Mouse (Mus musculus) heart, embryonic 13.5 days (tissue): ENCODE measurements around the gene Atp6v0a1. TPM values are rescaled to one million over a fixed set of nuclear protein-coding genes. Genes with fewer than 3 reads are reported as not detected.

Experiments
- ATAC-seq: fragments of 200-750 bp; cut with Nextera tagmentation; 2 replicates; pipeline ENCODE4 v1.8.0; 2017; ENCODE audit warnings: moderate TSS enrichment; ENCODE audit not compliant: insufficient number of reproducible peaks, low FRiP score, low TSS enrichment; ENCODE audit errors: extremely low read depth
- H3K27ac ChIP-seq: fragments of 300-500 bp; sonication (generic); replicated peaks from 2 replicates; pipeline ENCODE4 v1.5.1; 2015; ENCODE audit warnings: moderate library complexity, mild to moderate bottlenecking, inconsistent platforms
- H3K27me3 ChIP-seq: fragments of 300-500 bp; sonication (generic); replicated peaks from 2 replicates; pipeline ENCODE4 v1.6.1; 2015; ENCODE audit warnings: mild to moderate bottlenecking, inconsistent platforms
- H3K36me3 ChIP-seq: fragments of 300-500 bp; sonication (generic); 2 replicates; pipeline ENCODE4 v1.6.1; 2015; ENCODE audit warnings: mild to moderate bottlenecking, inconsistent platforms
- H3K4me1 ChIP-seq: fragments of 300-500 bp; sonication (generic); 2 replicates; pipeline ENCODE4 v1.6.1; 2015; ENCODE audit warnings: inconsistent platforms
- H3K4me2 ChIP-seq: fragments of 300-500 bp; sonication (generic); 2 replicates; pipeline ENCODE4 v1.6.1; 2015; ENCODE audit warnings: inconsistent platforms, mild to moderate bottlenecking, moderate library complexity
- H3K4me3 ChIP-seq: fragments of 300-500 bp; sonication (generic); 2 replicates; pipeline ENCODE4 v1.5.1; 2015; ENCODE audit warnings: moderate library complexity, mild to moderate bottlenecking, inconsistent platforms
- H3K9ac ChIP-seq: fragments of 300-500 bp; sonication (generic); 2 replicates; pipeline ENCODE4 v1.6.1; 2015; ENCODE audit warnings: inconsistent platforms, mild to moderate bottlenecking, moderate library complexity
- H3K9me3 ChIP-seq: fragments of 300-500 bp; sonication (generic); 2 replicates; pipeline ENCODE4 v1.6.1; 2016; ENCODE audit warnings: inconsistent platforms
- WGBS: fragments of 180-500 bp; shearing (Covaris S2); methylation state at CpG from one replicate; pipeline ENCODE4 v1.1.7; 2015; ENCODE audit warnings: mixed read lengths; 5-methylcytosine and 5-hydroxymethylcytosine counted together
- polyA plus RNA-seq: library from polyadenylated mRNA; unstranded; fragments of >200 nt; fragmentation: Nextera tagmentation; extraction: Ambion mirVana; gene quantifications from 2 replicates; pipeline ENCODE4 v1.2.1, GENCODE M21; 2015

Gene Atp6v0a1
- polyA plus RNA-seq, 1 experiment from 2014 or later: 54.9 TPM

DNA sequence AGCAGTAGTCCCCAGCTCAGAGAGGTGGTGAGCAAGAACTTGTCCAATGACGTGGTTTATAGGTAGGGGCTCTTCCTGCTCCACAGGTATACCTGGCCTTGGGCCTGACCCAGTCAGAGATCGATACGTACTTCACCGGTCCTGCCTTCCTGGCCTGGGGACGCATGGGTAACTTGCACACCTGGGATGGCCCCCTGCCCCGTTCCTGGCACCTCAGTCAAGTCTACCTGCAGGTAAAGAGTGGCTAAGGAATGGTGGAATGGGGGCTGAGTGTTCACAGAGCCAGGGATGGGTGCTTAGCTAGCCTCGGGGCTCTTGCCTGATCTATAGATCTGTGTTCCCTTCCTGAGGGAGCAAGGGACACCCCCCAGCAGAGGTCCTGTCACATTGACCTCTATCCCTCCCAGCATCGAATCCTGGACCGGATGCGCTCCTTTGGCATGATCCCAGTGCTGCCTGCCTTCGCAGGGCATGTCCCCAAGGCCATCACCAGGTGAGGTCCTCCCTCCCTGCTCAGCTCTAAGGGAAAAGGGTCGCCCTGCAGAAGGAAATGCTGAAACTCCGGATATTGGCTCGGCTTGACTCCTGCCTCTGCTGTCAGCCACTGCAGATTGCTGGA is 62.7 kb downstream of the Atp6v0a1 start:
- no peak overlapping the region for H3K4me2 ChIP-seq
- no peaks in the 10 kb centered on the region for H3K9me3 ChIP-seq
- no peak overlapping the region for H3K4me3 ChIP-seq
- peaks cover 17% of the 10 kb centered on the region for H3K27me3 ChIP-seq
- ATAC-seq: no peak
- no peak overlapping the region for H3K9ac ChIP-seq
- H3K36me3 ChIP-seq: peaks cover 13% of the 10 kb centered on the region; the same call in 1 of the 2 replicates
- 68% methylated on average over 14 of the region's 14 CpGs for WGBS
- no peak overlapping the region for H3K27ac ChIP-seq
- peaks cover 17% of the 10 kb centered on the region for H3K4me1 ChIP-seq

DNA sequence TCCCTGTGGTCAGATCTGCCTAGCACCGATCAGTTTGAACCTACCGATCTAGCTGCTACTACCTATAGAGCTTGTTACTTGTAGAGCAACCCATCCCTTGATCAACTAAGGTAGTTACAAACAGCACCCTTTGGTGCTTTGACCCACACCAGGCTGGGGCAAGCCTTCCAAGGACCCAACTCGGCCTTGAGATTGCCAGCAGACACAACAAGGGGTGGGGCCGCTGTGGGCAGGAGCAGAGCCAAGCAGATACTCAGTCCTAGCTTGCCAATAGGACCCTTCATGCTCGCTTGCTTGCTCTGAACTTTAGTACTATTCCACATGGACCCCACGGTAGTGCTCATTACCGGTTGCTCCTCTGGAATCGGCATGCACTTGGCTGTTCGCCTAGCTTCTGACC is 68.9 kb downstream of the Atp6v0a1 start, which contains the start of gene Hsd17b1:
Gene Hsd17b1, plus strand, starts transcription at position 291 of the 400 bp plus-strand sequence.
- Histone ChIP-seq H3K4me1 (peaks cover 20% of the 10 kb centered on the region), H3K27me3 (peaks cover 54% of the 10 kb centered on the region), H3K9ac (no peak within 1 kb of the TSS), H3K9me3 (no peaks in the 10 kb centered on the region), H3K4me3 (no peak within 1 kb of the TSS), H3K36me3 (peaks cover 11% of the 10 kb centered on the region; the same call in 1 of the 2 replicates), H3K4me2 (no peak within 1 kb of the TSS), H3K27ac (no peak within 1 kb of the TSS)
- no peak for ATAC-seq
- 69% methylated on average over 9 of the region's 9 CpGs for WGBS

- 3% methylated on average over 27 of the region's 27 CpGs for WGBS
- peak overlapping the region; percentile 61 for H3K9ac ChIP-seq
- no peaks in the 10 kb centered on the region for H3K9me3 ChIP-seq
- peak overlapping the region; percentile 35 for H3K4me3 ChIP-seq
- H3K4me1 ChIP-seq: peaks cover 28% of the 10 kb centered on the region
- no peak overlapping the region for H3K27ac ChIP-seq
- H3K36me3 ChIP-seq: peaks cover 13% of the 10 kb centered on the region; the same call in 1 of the 2 replicates
- peak overlapping the region; percentile 57 for H3K4me2 ChIP-seq
- peaks cover 54% of the 10 kb centered on the region for H3K27me3 ChIP-seq
- ATAC-seq: no peak
Observed at GRCm38 (mm10) chr11:101079746-101080145, 70.5 kb downstream of the Atp6v0a1 start.

GRCm38 (mm10) chr11:101080421-101080820 is 71.2 kb downstream of the Atp6v0a1 start:
- no peak for ATAC-seq
- H3K4me1 ChIP-seq: peaks cover 28% of the 10 kb centered on the region
- H3K36me3 ChIP-seq: peaks cover 18% of the 10 kb centered on the region
- no peak overlapping the region for H3K4me3 ChIP-seq
- H3K27ac ChIP-seq: no peak overlapping the region
- H3K4me2 ChIP-seq: no peak overlapping the region
- WGBS: 75% methylated on average over 5 of the region's 5 CpGs
- H3K27me3 ChIP-seq: peaks cover 54% of the 10 kb centered on the region
- H3K9ac ChIP-seq: no peak overlapping the region
- no peaks in the 10 kb centered on the region for H3K9me3 ChIP-seq

DNA sequence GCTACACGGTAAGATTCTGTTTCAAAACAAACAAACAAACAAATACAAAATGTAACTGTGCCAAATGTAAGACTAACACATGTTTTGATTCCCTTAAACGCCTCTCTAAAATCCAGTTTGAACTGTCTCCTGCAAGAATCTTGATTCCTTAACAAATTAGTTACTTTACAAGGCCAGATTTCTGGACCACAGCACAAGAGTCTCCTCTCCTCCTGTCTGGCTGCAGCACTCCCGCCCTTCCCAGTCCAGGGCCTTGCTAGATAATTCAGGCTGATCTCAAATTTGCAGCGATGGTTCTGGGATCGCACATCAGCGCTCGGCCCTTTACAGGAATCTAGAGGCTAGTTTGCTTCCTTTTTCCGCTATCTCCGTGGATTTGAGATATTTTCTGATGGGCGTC is 72.4 kb downstream of the Atp6v0a1 start:
- Histone ChIP-seq H3K4me3 (peak overlapping the region; percentile 91), H3K36me3 (peaks cover 21% of the 10 kb centered on the region), H3K27me3 (peaks cover 48% of the 10 kb centered on the region), H3K4me1 (peaks cover 41% of the 10 kb centered on the region), H3K27ac (peak overlapping the region; percentile 94), H3K9me3 (no peaks in the 10 kb centered on the region), H3K4me2 (peak overlapping the region; percentile 99), H3K9ac (peak overlapping the region; percentile 97)
- ATAC-seq: no peak
- WGBS: 6% methylated on average over 10 of the region's 10 CpGs

DNA sequence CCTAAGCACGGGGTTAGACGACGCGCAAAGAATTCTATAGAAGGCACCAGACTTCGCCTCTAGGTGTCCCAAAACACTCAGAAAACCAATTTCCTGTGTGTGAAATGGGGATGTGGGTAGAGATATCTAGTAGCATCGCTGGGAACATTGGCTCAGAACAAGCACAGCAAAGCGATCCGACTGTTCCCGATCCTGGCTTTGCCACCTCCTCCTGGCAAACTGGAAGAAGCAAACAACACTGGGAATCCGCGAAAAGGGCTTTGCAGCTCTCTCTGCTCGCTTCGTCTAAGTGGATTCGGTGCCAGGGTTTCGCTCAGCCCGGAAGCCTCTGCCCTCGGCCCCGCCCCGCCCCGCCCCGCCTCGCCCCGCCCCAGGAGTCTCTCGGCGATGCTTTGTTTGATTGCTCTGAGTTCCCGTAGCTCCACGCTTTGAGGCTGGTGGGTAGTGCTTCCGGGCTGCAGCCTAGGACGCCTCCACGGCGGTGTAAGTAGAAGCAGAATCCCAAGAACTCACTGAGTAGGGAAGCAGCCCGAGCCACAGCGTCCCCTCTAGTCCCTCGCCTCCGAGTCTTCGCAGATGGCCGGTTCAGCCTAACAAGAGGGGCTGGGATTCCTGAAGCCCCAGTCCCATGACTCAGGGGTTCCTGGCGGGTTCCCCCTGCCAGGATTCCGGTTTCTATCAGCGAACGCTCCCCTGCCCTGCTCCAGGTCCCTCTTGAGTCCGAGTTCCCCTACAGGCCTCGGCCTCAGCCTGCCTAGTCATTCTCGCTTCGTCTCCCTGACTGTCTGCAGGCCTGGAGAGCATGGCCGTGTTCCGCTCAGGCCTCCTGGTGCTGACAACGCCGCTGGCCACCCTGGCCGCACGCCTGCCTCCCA is 73.2 kb downstream of the Atp6v0a1 start, which contains the start of gene Coasy:
Gene Coasy, plus strand, starts transcription at position 358 of the 875 bp plus-strand sequence.
- peak within 1 kb of the TSS; percentile 99 for H3K4me2 ChIP-seq
- H3K4me3 ChIP-seq: peak within 1 kb of the TSS; percentile 91
- peak within 1 kb of the TSS; percentile 94 for H3K27ac ChIP-seq
- peaks cover 41% of the 10 kb centered on the region for H3K27me3 ChIP-seq
- no peaks in the 10 kb centered on the region for H3K9me3 ChIP-seq
- under 1% methylated on average over 51 of the region's 51 CpGs for WGBS
- H3K9ac ChIP-seq: peak within 1 kb of the TSS; percentile 97
- ATAC-seq: peak; percentile 84
- peaks cover 42% of the 10 kb centered on the region for H3K4me1 ChIP-seq
- H3K36me3 ChIP-seq: peaks cover 16% of the 10 kb centered on the region

DNA sequence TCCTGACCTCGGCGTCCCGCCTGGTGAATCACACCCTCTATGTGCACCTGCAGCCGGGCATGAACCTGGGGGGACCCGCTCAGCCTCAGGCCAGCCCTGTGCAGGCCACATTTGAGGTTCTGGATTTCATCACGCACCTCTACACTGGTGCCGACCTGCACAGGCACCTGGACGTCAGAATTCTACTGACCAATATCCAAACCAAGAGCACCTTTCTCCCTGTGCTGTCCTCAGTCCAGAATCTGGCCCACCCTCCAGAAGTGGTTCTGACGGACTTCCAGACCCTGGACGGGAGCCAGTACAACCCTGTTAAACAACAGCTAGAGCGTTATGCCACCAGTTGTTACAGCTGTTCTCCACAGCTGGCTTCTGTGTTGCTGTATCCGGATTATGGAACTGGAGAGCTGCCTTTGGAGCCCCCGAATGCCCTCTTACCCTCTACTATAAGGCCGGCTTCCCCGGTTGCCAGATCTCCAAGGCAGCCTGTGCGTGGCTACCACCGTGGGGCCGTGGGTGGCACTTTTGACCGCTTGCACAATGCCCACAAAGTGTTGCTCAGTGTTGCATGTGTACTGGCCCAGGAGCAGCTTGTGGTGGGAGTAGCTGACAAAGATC is 73.9 kb downstream of the Atp6v0a1 start:
- 33% methylated on average over 19 of the region's 19 CpGs for WGBS
- ATAC-seq: no peak
- Histone ChIP-seq H3K4me3 (peak overlapping the region; percentile 91), H3K9ac (peak overlapping the region; percentile 97), H3K4me1 (peaks cover 50% of the 10 kb centered on the region), H3K9me3 (no peaks in the 10 kb centered on the region), H3K4me2 (peak overlapping the region; percentile 99), H3K27me3 (peaks cover 33% of the 10 kb centered on the region), H3K27ac (peak overlapping the region; percentile 94), H3K36me3 (peaks cover 16% of the 10 kb centered on the region)

- Histone ChIP-seq H3K4me3 (no peak overlapping the region), H3K27ac (no peak overlapping the region), H3K4me2 (no peak overlapping the region), H3K9me3 (no peaks in the 10 kb centered on the region), H3K36me3 (peaks cover 26% of the 10 kb centered on the region), H3K9ac (0 out of 2 replicates have a peak overlapping the region, but pooled peaks have one; percentile 97), H3K4me1 (peaks cover 55% of the 10 kb centered on the region), H3K27me3 (peaks cover 23% of the 10 kb centered on the region)
- WGBS: 80% methylated on average over 14 of the region's 14 CpGs
- ATAC-seq: no peak
Observed at GRCm38 (mm10) chr11:101084246-101084645, 75.0 kb downstream of the Atp6v0a1 start.

DNA sequence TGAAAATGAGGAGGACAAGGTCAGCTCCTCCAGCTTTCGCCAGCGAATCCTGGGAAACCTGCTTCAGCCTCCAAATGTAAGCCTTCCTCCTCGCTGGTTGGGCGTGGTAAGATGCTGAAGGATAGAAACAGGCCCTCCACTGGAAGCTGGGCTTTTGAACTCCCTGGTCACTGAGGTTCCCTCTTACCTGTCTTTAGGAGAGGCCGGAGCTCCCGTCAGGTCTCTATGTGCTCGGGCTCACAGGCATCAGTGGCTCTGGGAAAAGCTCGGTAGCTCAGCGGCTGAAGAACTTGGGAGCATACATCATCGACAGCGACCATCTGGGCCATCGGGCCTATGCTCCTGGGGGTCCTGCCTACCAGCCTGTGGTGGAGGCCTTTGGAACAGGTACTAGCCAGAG is 75.6 kb downstream of the Atp6v0a1 start:
- Histone ChIP-seq H3K9me3 (no peaks in the 10 kb centered on the region), H3K27ac (no peak overlapping the region), H3K4me3 (no peak overlapping the region), H3K36me3 (peaks cover 32% of the 10 kb centered on the region), H3K27me3 (peaks cover 17% of the 10 kb centered on the region), H3K4me2 (no peak overlapping the region), H3K9ac (no peak overlapping the region), H3K4me1 (peaks cover 49% of the 10 kb centered on the region)
- 90% methylated on average over 12 of the region's 12 CpGs for WGBS
- no peak for ATAC-seq

- H3K4me1 ChIP-seq: peaks cover 48% of the 10 kb centered on the region
- WGBS: 85% methylated on average over 18 of the region's 18 CpGs
- H3K9me3 ChIP-seq: no peaks in the 10 kb centered on the region
- peak overlapping the region; percentile 97 for H3K9ac ChIP-seq
- no peak overlapping the region for H3K4me3 ChIP-seq
- H3K27me3 ChIP-seq: peaks cover 7% of the 10 kb centered on the region
- H3K27ac ChIP-seq: peak overlapping the region; percentile 87; the same call in 1 of the 2 replicates
- ATAC-seq: no peak
- H3K36me3 ChIP-seq: peaks cover 41% of the 10 kb centered on the region
- H3K4me2 ChIP-seq: peak overlapping the region; percentile 93; the same call in 1 of the 2 replicates
Observed at GRCm38 (mm10) chr11:101085617-101086322, 76.5 kb downstream of the Atp6v0a1 start.
